Mouse (Mus musculus): ENCODE data around the gene Rrnad1. TPM values are rescaled to one million over a fixed set of nuclear protein-coding genes. Genes with fewer than 3 reads are reported as not detected.

Gene Rrnad1
- polyA plus RNA-seq, 1 experiment from 2014 or later: 23.7 TPM

DNA sequence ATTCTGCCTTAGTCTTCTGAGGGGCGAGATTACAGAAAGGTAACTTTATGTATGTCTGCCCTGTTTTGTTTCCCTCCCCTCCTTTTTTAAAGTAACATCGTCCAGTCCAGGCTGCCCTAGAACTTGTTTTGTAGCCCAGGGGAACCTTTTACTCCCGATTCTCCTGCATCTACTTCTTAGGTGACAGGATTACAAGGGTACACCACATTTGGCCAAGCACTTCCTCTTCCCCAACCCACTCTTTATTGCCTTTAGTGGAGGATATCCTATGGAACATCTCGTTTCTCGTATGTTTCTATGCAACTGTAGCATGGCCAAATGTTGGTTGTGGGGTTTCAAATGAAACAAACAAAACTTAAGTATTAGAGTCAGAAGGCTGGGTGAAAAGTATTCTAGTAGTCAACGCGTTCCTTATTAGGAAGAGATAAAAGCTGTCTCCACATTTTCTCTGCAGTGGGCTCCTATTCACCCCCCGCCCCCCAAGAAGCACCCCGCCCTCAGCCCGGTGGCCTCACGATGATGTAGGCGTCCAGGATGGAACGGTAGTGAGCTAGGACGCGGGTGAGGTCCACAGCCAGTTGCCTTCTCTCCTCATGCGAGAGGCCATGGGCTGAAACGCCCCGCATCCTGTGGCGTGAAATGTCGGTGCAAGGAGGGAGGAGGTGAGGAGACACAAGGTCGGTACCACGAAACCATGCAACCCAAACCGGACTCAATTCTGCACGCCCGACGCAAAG lies 1.0 kb downstream of the Rrnad1 start:
- WGBS: 9% methylated on average over 26 of the region's 26 CpGs
- peak; percentile 42 for ATAC-seq (ENCODE audit: low FRiP score)
- Histone ChIP-seq H3K9ac (peak overlapping the region; percentile 91), H3K27ac (peak overlapping the region; percentile 89), H3K4me2 (peak overlapping the region; percentile 83), H3K27me3 (no peaks in the 10 kb centered on the region), H3K4me1 (peaks cover 35% of the 10 kb centered on the region), H3K9me3 (no peaks in the 10 kb centered on the region), H3K36me3 (replicated peaks) (peaks cover 57% of the 10 kb centered on the region), H3K4me3 (replicated peaks) (peak overlapping the region; percentile 88)

DNA sequence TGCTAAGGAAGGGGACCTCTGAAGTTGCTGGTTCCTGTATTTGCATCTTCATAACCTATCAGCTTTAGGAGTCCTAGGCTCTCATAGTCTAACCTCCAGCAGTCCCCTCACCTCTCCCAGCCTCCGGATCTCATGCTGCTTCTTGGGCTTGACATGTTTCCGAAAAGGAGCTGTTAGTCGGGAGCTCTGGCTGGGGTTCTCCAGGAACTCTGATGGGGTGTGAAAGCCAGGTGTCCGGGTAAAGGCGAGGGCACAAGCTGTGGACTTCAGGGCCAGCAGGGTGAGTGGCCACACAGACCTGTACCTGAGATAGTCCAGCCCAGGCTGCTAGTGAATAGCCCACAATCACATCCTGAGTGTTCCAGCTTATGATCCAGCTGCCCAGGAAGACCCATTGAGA lies 3.1 kb downstream of the Rrnad1 start:
- H3K9me3 ChIP-seq: no peaks in the 10 kb centered on the region
- H3K4me3 ChIP-seq (replicated peaks): no peak overlapping the region
- no peak overlapping the region for H3K4me2 ChIP-seq
- H3K36me3 ChIP-seq (replicated peaks): peaks cover 62% of the 10 kb centered on the region
- no peak overlapping the region for H3K9ac ChIP-seq
- no peak for ATAC-seq (ENCODE audit: low FRiP score)
- H3K4me1 ChIP-seq: peaks cover 28% of the 10 kb centered on the region
- H3K27me3 ChIP-seq: no peaks in the 10 kb centered on the region
- WGBS: 93% methylated on average over 5 of the region's 5 CpGs
- no peak overlapping the region for H3K27ac ChIP-seq

DNA sequence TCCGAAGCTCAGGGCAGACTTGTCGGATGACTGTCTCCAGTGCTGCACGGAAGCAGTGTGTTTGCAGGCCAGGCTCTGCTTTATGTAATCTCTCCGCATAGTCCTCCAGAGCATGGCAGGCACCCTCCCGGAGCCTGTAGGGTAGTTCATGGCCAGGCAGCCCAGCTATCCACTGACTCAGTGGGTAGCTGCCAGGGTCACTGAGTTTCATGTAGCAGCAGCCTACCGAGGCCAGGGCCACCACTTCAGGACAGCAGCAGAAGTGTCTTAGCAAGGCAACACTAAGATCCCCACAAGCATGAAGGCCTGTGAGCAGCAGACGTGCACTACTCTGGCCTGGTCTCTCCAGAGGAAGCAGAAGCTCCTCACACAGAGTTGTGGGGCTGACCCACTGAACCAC lies 5.5 kb downstream of the Rrnad1 start:
- no peak overlapping the region for H3K4me3 ChIP-seq (replicated peaks)
- 91% methylated on average over 7 of the region's 7 CpGs for WGBS
- peaks cover 22% of the 10 kb centered on the region for H3K4me1 ChIP-seq
- H3K4me2 ChIP-seq: no peak overlapping the region
- ATAC-seq (ENCODE audit: low FRiP score): no peak
- H3K27ac ChIP-seq: no peak overlapping the region
- H3K9ac ChIP-seq: no peak overlapping the region
- no peaks in the 10 kb centered on the region for H3K27me3 ChIP-seq
- H3K36me3 ChIP-seq (replicated peaks): peaks cover 62% of the 10 kb centered on the region
- H3K9me3 ChIP-seq: no peaks in the 10 kb centered on the region

DNA sequence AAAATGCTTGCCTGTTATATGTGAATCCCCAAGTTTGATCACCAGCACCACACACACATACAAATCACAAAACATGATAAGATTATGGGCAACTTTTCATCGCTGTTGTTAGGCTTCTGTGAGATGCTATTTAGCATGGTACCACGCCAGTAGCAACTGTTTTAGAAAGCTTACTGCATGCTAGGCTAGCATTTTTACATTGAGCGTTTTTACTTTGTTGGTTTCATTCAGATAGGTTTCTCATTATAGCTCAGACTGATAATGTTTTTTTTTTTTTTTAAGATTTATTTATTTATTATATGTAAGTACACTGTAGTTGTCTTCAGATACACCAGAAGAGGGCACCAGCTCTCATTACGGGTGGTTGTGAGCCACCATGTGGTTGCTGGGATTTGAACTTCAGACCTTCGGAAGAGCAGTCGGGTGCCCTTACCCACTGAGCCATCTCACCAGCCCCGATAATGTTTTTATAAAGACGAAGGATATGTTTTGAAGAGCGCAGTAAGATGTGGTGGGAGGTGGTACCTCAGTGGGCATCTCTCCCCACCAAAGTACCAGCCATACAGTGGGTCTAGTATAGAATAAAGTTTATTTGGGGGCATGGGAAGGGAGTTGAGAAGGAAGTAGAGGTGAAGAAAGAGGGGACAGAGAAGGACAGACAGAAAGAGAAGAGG lies 10.1 kb downstream of the Rrnad1 start:
- peak overlapping the region; percentile 63 for H3K9ac ChIP-seq
- H3K4me1 ChIP-seq: peaks cover 13% of the 10 kb centered on the region
- 71% methylated on average over 9 of the region's 9 CpGs for WGBS
- no peak overlapping the region for H3K27ac ChIP-seq
- peak overlapping the region; percentile 84 for H3K4me2 ChIP-seq
- peaks cover 58% of the 10 kb centered on the region for H3K36me3 ChIP-seq (replicated peaks)
- ATAC-seq (ENCODE audit: low FRiP score): no peak
- peak overlapping the region; percentile 55 for H3K4me3 ChIP-seq (replicated peaks)
- H3K9me3 ChIP-seq: no peaks in the 10 kb centered on the region
- no peaks in the 10 kb centered on the region for H3K27me3 ChIP-seq

DNA sequence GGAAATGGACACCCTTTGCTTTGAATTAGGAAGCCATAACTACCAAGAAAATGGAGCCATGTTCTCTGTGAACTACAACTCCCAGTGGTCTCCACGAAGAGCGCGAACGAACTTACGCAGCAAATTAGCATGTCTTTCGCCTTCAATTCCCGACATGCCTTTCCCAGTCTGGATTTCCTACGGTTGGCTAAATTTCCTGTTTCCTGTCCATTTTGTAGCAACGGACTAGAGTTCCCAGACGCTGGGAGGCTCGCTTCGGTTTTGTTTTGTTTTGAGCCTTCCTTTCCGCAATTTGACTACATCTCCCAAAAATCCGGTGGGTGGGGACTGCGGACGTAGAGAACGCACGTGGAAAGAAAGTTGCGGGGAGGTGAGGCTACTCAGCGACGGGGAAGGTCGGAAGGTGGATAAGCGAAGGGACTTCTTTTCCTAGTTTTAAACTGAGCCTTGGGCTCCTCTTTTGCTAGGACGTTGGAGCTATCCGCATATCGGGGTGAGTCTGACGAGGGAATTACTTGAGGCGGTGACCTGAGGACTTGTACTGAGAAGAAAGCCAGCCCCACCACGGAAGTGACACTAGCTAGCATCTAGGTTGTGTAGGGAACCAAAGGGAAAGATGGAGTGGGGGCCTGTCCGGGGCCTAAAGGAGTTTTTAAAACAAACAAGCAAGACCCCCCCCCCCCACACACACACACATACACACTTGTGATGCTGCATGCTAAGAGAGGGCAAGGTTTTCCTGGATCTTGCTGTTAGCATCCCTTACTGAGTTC lies 11.0 kb downstream of the Rrnad1 start, which contains the start of gene Mrpl24:
Mrpl24 (plus strand) TSS at position 171 of the 773 bp plus-strand sequence.
- WGBS: under 1% methylated on average over 30 of the region's 30 CpGs
- Histone ChIP-seq H3K27ac (peak within 1 kb of the TSS; percentile 61), H3K4me3 (replicated peaks) (peak within 1 kb of the TSS; percentile 55)

DNA sequence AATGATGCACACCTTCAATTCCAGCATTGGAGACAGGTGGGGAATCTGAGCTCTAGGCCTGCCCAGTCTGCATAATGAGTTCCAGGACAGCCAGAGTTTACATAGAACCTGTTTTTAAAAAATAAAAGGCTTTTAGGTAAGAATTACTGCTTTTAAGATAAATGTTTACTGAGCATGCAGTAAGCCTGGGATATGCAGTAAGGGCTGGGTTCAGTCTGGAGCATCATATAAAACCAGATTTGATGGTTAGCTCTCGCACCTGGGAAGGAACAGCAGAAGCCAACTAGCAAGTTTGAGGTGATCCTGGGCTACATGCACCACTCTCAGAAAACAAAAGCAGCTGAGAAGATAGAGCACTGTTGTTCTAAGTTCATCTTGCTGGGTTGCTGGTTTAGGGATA lies 12.0 kb downstream of the Rrnad1 start:
- 92% methylated on average over 1 of the region's 1 CpGs for WGBS
- H3K4me1 ChIP-seq: peaks cover 13% of the 10 kb centered on the region
- no peak overlapping the region for H3K4me3 ChIP-seq (replicated peaks)
- no peaks in the 10 kb centered on the region for H3K9me3 ChIP-seq
- H3K4me2 ChIP-seq: no peak overlapping the region; the same call in 1 of the 2 replicates
- H3K27me3 ChIP-seq: no peaks in the 10 kb centered on the region
- ATAC-seq (ENCODE audit: low FRiP score): no peak
- peaks cover 58% of the 10 kb centered on the region for H3K36me3 ChIP-seq (replicated peaks)
- H3K9ac ChIP-seq: no peak overlapping the region
- H3K27ac ChIP-seq: peak overlapping the region; percentile 61; the same call in 1 of the 2 replicates

More for the DNA sequence above, 11.0 kb downstream of the Rrnad1 start, which contains the start of gene Mrpl24:
- H3K27me3 ChIP-seq: no peaks in the 10 kb centered on the region
- peak within 1 kb of the TSS; percentile 63 for H3K9ac ChIP-seq
- no peaks in the 10 kb centered on the region for H3K9me3 ChIP-seq
- peaks cover 13% of the 10 kb centered on the region for H3K4me1 ChIP-seq
- peaks cover 58% of the 10 kb centered on the region for H3K36me3 ChIP-seq (replicated peaks)
- ATAC-seq (ENCODE audit: low FRiP score): peak; percentile 82
- peak within 1 kb of the TSS; percentile 84 for H3K4me2 ChIP-seq

DNA sequence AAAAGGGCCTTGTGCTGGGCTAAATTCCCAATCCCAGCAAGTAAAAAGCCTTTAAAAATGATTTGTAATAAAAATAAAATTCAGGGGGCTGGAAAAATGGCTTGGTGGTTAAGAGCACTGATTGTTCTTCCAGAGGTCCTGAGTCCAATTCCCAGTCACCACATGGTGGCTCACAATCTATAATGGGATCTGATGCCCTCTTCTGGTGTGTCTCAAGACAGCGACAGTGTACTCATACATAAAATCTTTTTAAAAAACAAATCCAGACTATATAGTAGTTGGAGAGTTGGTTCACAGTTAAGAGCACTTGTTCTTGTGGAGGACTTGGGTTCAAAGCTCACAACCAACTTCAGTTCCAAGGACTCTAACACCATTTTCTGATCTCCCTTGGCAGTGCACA lies 13.5 kb downstream of the Rrnad1 start:
- H3K27ac ChIP-seq: no peak overlapping the region
- 89% methylated on average over 1 of the region's 1 CpGs for WGBS
- H3K9ac ChIP-seq: no peak overlapping the region
- no peak for ATAC-seq (ENCODE audit: low FRiP score)
- no peaks in the 10 kb centered on the region for H3K9me3 ChIP-seq
- H3K4me1 ChIP-seq: peaks cover 13% of the 10 kb centered on the region
- no peak overlapping the region for H3K4me2 ChIP-seq
- H3K27me3 ChIP-seq: no peaks in the 10 kb centered on the region
- no peak overlapping the region for H3K4me3 ChIP-seq (replicated peaks)
- peaks cover 49% of the 10 kb centered on the region for H3K36me3 ChIP-seq (replicated peaks)

DNA sequence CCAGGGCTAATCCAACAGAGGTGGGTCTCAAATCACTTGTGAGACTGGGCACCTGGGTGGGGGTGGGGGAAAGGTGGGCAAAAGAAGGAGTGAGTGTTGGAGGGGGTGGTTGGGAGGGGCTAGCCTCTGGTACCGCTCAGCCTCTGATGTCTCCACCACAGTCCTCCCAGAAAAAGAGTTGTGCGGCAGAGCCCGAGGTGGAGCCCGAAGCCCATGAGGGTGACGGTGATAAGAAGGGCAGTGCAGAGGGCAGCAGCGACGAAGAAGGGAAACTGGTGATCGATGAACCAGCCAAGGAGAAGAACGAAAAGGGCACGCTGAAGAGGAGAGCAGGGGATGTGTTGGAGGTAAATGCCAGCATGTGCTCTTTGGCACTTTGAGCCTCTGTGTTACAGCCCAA lies 16.6 kb downstream of the Rrnad1 start:
- H3K4me2 ChIP-seq: no peak overlapping the region
- peaks cover 46% of the 10 kb centered on the region for H3K36me3 ChIP-seq (replicated peaks)
- no peaks in the 10 kb centered on the region for H3K9me3 ChIP-seq
- H3K4me1 ChIP-seq: peaks cover 24% of the 10 kb centered on the region
- ATAC-seq (ENCODE audit: low FRiP score): no peak
- H3K4me3 ChIP-seq (replicated peaks): no peak overlapping the region
- no peak overlapping the region for H3K27ac ChIP-seq
- no peak overlapping the region for H3K9ac ChIP-seq
- no peaks in the 10 kb centered on the region for H3K27me3 ChIP-seq
- 96% methylated on average over 10 of the region's 10 CpGs for WGBS

DNA sequence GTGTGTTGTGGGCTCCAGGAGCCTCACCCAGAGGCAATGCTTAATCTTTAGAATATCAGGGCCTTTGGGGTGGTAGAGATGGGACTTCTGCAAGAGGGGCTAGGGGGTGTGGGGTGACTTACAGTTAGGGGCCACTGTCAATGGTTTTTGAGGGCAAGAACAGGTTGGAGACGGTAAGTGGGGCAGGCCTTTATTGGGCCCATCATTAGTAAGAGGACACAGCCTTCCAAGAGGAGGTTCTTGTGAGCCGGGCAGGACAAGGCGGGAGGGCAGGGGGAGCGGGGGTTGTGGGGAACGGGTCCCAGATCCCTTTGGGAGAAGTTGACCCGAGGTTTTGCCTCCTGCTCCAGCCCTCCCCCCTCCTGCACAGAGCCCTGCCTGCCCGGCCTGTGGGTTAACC lies 17.0 kb downstream of the Rrnad1 start:
- H3K4me1 ChIP-seq: peaks cover 28% of the 10 kb centered on the region
- H3K4me3 ChIP-seq (replicated peaks): no peak overlapping the region
- H3K27me3 ChIP-seq: no peaks in the 10 kb centered on the region
- no peak overlapping the region for H3K27ac ChIP-seq
- no peak overlapping the region for H3K4me2 ChIP-seq
- no peak overlapping the region for H3K9ac ChIP-seq
- peaks cover 46% of the 10 kb centered on the region for H3K36me3 ChIP-seq (replicated peaks)
- H3K9me3 ChIP-seq: no peaks in the 10 kb centered on the region
- no peak for ATAC-seq (ENCODE audit: low FRiP score)
- 88% methylated on average over 6 of the region's 7 CpGs for WGBS

DNA sequence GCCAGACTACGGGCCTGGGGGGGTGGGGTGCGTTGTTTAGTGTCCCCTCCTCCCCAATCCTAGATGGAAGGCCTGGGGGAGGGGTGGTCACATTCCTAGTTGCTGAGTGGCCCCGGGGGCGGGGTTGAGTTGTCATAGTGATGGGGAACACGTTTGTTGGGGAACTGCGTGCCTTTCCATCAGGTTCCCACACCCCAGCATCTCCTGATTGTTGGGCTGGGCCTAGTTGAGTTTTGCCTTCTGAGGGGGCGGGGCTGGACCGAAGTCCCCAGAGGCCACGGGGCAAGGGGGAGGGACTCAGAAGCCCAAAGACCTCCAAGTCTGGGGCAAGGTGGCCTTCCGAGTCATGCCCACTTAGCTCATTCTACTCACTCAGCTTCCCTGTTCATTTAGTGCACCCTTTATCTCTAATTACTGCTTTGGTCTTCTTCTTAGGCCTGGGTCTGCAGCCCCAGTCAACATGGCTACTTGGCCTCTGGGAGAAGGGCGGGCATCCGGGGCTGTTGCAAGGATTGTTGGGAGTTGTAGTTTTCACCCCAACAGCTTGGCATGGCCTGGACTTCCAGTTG lies 19.9 kb downstream of the Rrnad1 start:
- Histone ChIP-seq H3K36me3 (replicated peaks) (peaks cover 28% of the 10 kb centered on the region), H3K9ac (peak overlapping the region; percentile 58), H3K4me2 (peak overlapping the region; percentile 64), H3K4me1 (peaks cover 44% of the 10 kb centered on the region), H3K27ac (peak overlapping the region; percentile 80), H3K9me3 (no peaks in the 10 kb centered on the region), H3K27me3 (no peaks in the 10 kb centered on the region), H3K4me3 (replicated peaks) (peak overlapping the region; percentile 40)
- WGBS: under 1% methylated on average over 11 of the region's 12 CpGs
- ATAC-seq (ENCODE audit: low FRiP score): 0 out of 2 replicates have a peak, but pooled peaks have one; percentile 24

DNA sequence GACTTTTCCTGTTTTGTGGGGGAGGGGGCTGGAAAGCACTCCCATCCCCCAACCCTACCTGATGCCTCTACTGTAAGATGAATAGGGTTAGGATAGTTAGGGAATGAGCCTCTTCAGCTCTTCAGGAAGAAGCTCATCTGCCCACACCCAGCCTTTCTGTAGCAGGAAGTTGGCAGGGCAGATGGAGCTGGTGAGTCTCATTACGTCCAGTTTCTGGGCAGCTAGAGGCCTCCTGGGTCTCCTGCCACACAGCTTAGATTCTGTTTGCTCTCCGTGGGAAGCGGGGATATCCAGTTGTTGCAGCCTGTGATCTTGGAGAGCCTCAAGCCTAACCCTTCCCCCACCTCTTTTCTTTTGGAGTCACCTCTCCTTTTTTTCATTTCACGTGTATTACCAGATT lies 20.6 kb downstream of the Rrnad1 start:
- peaks cover 44% of the 10 kb centered on the region for H3K4me1 ChIP-seq
- WGBS: 2% methylated on average over 4 of the region's 4 CpGs
- ATAC-seq (ENCODE audit: low FRiP score): no peak
- H3K27me3 ChIP-seq: no peaks in the 10 kb centered on the region
- H3K4me3 ChIP-seq (replicated peaks): peak overlapping the region; percentile 40
- peaks cover 20% of the 10 kb centered on the region for H3K36me3 ChIP-seq (replicated peaks)
- peak overlapping the region; percentile 64 for H3K4me2 ChIP-seq
- H3K9me3 ChIP-seq: no peaks in the 10 kb centered on the region
- H3K9ac ChIP-seq: peak overlapping the region; percentile 58
- H3K27ac ChIP-seq: peak overlapping the region; percentile 80

DNA sequence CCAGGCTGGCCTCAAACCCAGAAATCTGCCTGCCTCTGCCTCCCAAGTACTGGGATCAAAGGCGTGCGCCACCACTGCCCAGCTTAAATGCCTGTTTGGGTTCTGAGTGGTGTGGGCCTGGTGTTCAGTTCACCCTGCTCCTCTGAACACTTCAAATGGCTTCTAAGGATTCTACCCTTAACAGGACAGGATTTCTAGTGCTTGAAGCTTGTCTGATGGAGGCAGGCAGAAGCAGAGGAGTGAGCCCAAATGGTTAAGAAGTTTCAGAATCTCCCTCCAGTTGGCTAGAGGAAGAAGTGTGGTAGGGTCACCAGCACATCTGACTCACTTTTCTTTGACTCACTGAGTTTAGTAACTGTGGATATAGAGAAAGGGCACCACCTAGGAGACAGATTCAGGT lies 21.1 kb downstream of the Rrnad1 start:
- Histone ChIP-seq H3K4me1 (peaks cover 44% of the 10 kb centered on the region), H3K36me3 (replicated peaks) (peaks cover 16% of the 10 kb centered on the region), H3K4me3 (replicated peaks) (no peak overlapping the region), H3K27ac (peak overlapping the region; percentile 80), H3K9me3 (no peaks in the 10 kb centered on the region), H3K27me3 (no peaks in the 10 kb centered on the region), H3K9ac (no peak overlapping the region), H3K4me2 (peak overlapping the region; percentile 64; the same call in 1 of the 2 replicates)
- 88% methylated on average over 2 of the region's 2 CpGs for WGBS
- ATAC-seq (ENCODE audit: low FRiP score): no peak
